Mouse (Mus musculus): ENCODE measurements around the gene Rpl10l. TPM values are rescaled to one million over a fixed set of nuclear protein-coding genes. Genes with fewer than 3 reads are reported as not detected.

Gene Rpl10l
- polyA plus RNA-seq (2014; fragmentation: Illumina TruSeq; extraction: RNeasy Lipid Tissue Mini Kit (QIAGEN cat#74804); ENCODE audit: low read depth, low replicate concordance): not detected

DNA sequence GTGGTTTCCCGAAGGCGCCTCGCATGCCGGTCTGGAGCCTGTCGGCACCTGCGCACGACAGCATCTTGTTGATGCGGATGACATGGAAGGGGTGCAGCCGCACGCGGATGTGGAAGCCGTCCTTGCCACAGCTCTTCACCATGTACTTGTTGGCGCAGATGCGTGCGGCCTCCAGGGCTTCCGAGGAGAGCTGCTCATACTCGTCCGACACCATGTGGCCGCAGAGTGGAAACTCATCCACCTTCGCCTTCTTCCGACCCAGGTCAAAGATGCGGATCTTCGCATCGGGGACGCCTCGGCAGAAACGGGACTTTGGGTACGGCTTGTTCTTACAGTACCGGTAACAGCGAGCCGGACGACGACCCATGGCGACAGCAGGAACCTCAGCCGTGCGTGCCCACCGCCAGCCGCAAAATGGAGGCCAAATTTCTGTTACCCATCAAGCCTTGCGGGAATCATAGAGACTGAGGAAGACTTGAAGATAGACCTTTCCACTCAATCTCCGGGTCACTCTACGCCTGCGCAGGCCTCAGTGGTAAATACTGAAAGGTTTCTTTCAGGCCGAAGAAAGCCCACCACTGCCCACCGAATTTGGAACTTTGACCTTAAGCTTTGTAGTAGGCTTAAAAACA is at the start of gene Rpl10l:
Rpl10l (minus strand) TSS at position 411 of the 632 bp plus-strand sequence.

